Mouse (Mus musculus) cerebellum, adult 11-12 months (tissue): Measurements from ENCODE around the gene Snx32.
A peak's percentile ranks its signal among the peaks of the same experiment; 100 is the strongest.

ENCODE experiments used
- DNase-seq: peaks from one replicate; pipeline ENCODE4 v3.0.0; 2022

Snx32 gene

DNA sequence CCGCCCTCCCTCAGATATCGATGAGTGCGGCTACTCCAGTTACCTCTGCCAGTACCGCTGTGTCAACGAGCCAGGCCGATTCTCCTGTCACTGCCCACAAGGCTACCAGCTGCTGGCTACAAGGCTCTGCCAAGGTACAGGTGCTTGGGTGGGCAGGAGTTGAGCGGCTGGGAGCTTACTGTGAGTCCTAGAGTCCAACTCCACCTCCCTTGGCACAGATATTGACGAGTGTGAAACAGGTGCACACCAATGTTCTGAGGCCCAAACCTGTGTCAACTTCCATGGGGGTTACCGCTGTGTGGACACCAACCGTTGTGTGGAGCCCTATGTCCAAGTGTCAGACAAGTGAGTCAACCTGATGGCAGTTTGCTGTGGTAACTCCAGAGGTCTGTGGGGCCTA lies 30.3 kb downstream of the Snx32 start:
- DNase-seq: peak; percentile 54

GRCm38 (mm10) chr19:5477668-5478300 lies 32.6 kb downstream of the Snx32 start:
- DNase-seq: peak; percentile 56

DNA sequence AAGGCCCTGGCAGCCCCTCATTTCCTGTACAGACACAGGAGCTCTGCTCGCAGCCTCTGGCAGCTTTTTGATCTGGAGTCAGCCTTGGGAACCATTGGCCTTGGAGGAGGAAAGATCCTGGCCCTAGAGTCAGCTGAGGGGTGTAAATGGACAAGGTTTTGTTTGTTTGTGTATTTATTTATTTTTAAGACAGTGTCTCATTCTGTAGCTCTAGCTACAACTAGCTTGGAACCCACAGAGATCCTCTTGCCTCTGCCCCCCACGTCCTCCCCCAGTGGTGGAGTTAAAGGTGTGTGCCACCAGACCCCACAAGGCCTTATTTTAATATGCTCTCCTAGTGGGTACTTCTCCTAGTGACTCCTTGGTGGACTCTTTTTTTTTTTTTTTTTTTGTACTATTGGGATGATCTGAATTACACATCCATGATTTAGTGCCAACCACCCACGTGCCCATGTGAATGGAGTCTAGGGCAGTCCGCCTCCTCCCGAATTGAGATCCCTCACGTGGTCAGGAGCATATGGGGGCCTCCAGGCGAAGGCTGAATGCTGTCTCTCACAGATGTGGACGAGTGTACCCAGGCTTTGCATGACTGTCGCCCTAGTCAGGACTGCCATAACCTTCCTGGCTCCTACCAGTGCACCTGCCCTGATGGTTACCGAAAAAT lies 33.2 kb downstream of the Snx32 start:
- DNase-seq: peak; percentile 58

DNA sequence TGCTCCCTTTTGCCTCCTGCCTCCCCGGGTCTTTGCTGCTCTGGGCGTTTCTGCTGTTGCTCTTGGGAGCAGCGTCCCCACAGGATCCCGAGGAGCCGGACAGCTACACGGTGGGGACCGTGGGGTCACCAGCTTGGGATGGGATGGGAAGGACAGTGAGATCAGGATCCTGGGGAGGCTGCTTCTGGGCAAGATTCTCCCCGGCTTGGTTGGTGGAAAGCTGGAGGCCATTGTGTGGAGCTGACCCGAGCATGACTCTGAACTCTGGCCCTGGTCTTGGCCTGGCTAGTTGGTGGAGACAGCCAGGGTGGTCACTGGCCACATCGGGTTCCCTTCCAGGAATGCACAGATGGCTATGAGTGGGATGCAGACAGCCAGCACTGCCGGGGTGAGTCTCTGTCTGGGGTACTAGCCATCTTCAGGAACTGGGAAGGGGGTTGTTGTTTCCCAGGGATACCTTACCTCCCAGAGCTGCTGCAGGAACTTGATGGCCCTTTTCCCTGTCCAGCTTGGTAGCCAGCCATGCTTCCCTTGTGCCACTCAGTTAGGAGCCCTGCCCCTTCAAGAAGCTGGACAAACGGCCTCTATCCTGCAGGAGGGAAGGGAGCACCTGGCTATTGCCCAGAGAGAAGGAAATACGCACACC lies 35.1 kb downstream of the Snx32 start:
- peak; percentile 68 for DNase-seq

GRCm38 (mm10) chr19:5474281-5475068 lies 35.9 kb downstream of the Snx32 start:
- no peak for DNase-seq

GRCm38 (mm10) chr19:5473720-5474119 lies 36.6 kb downstream of the Snx32 start, which contains the start of gene Efemp2:
Gene Efemp2 (plus strand): TSS chr19:5473954.
- DNase-seq: peak; percentile 79

DNA sequence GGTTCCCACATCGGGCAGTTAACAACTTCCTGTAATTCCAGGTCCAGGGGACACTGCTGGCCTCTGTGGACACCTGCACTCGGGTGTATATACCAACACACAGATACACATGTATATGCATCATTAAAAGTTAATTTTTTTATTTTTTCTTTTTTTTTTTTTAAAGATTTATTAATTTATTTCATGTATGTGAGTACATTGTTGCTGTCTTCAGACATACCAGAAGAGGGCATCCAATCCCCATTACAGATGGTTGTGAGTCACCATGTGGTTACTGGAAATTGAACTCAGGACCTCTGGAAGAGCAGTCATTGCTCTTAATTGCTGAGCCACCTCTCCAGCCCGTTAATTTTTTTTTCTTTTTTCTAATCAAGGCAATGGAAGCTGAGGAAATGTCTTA lies 37.5 kb downstream of the Snx32 start:
- DNase-seq: no peak

DNA sequence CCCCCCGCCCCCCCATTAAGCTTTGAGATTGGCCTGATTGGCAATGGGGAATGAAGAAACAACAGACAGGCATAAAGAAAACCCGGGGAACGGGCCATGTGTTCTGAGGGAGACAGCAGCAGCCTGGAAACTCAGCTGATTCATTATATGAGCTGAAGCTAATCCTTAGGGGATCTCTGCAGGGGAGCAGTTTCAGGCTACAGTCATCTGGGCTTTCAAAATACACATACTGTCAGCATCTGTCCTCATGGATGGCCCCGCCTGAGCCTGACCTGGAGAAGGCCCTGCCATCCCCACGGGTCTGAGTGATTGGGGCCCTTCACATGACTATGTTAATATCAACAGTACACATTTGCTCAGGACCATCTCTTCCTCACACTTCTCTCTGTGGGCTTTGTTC lies 38.5 kb downstream of the Snx32 start:
- no peak for DNase-seq

DNA sequence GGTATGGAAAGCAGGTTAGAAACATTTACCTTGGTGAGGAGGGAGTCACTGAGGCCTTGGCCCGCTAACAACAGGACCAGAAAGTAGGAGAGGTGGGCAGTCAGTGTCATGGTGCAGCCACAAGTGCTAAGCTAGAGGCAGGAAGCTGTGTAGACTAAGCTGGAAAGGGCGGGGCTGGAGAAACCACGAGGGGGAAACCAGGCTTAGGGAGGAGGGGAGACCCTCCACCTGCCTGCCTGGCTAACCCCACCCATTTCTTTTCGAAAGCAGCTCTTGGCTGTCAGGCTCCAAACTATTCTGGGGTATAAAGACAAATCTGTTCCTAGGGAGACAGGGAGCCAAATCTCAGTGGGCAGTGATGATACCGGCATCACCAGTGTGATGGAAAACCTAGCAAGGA lies 42.0 kb downstream of the Snx32 start, which contains the start of gene Ctsw:
Gene Ctsw (minus strand): TSS at position 134 of the 400 bp plus-strand sequence.
- no peak for DNase-seq

- no peak for DNase-seq
Measured at GRCm38 (mm10) chr19:5466916-5467500, 43.3 kb downstream of the Snx32 start.

GRCm38 (mm10) chr19:5465037-5465436 lies 45.3 kb downstream of the Snx32 start:
- DNase-seq: no peak

DNA sequence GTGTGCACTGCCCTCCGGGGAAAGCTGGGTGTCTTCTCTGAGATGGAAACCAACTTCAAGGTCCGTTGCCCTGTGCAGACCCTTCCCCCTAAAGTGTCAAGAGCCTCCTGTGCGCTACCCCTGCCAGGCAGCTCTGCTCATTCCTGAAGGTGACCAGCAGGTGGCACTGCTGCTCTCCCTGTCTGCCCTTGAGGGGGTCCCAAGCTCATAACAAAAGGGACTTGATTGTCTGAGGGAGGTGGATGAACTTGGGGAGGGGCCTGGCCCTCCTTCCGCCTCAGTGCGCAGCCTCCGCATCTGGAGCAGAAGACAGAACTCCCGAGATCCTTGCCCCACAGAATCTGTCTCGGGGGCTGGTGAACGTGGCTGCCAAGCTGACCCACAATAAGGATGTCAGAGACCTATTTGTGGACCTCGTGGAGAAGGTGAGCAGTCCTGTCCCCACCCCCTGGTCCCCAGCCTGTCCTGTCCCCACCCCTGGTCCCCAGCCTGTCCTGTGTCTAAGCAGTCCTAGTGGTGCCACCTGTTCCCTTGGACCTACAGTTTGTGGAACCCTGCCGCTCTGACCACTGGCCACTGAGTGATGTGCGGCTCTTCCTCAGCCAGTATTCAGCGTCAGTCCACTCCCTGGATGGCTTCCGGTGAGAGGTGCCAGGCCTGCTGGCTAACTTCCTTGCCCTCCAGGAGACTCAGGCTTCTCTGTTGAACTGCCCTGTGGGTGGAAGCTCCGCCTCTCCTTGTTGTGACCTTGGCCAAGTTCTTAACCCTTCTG lies 46.4 kb downstream of the Snx32 start:
- peak; percentile 72 for DNase-seq

GRCm38 (mm10) chr19:5463212-5463611 lies 47.1 kb downstream of the Snx32 start:
- DNase-seq: peak; percentile 46

DNA sequence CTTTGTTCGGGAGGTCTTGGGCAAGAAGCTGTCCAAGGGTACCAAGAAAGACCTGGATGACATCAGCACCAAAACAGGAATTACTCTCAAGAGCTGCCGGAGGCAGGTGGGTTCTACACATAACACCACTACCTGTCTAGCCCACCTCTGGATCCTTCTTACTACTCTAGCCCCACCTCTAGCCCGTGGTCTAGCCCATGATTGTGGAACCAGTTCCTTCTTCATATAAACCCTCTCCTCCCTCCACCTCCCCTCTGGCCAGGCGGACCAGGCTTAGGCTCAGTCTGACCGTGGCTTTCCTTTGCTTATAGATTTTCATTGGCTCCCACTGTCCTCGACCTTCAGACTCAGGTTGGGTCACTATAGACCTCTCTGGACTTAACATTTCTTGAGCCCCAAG lies 48.9 kb downstream of the Snx32 start:
- peak; percentile 39 for DNase-seq

GRCm38 (mm10) chr19:5460465-5460911 lies 49.9 kb downstream of the Snx32 start, which contains the start of gene Fibp:
Gene Fibp (plus strand): TSS chr19:5460615.
- peak; percentile 85 for DNase-seq

DNA sequence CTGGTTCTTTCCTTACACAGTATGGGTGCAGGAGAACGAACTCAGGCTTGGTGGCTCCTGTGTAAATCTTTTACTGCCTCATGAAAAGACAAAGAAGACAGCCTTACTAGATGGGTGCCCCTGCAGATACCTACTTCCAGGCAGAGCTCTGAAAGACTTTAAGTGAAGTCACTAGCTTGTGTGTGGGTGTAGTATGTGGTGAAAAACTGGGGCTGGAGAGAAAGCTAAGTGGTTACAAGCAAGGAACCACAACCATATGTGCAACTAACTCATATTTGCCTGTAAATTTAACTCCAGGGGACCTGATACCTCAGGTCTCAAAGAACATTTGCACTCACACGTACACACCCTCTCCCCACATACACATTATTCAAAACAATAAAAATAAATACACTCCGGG lies 50.4 kb downstream of the Snx32 start:
- peak; percentile 8 for DNase-seq

GRCm38 (mm10) chr19:5459019-5459418 lies 51.3 kb downstream of the Snx32 start:
- peak; percentile 67 for DNase-seq

GRCm38 (mm10) chr19:5457746-5458442 lies 52.4 kb downstream of the Snx32 start, which contains the start of gene Ccdc85b:
Gene Ccdc85b (minus strand): TSS chr19:5457894.
- peak; percentile 26 for DNase-seq

DNA sequence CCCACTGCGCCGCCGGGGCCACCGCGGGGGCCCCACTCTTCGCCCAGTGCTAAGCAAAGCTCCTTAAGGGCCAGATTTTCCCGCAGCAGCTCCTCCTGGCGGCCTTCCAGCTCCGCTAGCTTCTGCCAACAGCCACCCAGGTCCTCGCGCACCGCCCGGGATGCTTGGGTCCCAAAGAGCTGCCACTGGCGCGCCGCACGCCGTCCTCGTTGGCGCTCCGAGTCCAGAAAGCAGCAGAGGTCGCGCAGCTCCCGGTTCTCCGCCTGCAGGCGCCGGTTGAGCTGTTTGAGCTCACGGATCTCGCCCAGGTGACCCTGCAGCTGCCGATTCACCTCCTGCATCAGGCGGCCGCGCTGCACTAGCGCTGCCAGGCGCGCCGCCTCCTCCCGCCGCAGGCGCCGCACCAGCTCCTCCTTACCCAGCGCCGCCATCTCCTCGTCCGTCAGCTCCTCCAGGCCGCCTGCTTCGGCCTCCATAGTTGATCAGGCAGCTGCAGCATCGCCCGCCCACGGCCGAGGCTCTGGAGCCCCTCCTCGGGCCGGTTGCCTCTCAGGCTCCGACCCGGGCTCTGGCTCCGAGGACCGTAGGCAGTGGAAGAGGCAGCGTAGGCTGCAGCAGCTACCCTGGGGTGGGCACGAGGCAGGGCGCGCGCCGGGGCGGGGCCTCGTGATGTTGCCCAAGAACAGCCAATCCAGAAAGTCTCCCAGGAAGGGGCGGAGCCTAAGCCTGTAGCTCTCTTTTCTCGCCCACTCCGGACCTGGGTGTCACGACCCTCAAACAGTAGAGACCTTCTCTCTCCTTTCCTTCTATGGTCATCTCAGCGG lies 53.2 kb downstream of the Snx32 start:
- peak; percentile 98 for DNase-seq

GRCm38 (mm10) chr19:5456241-5456921 lies 54.0 kb downstream of the Snx32 start:
- DNase-seq: no peak
